8 mouse cellular contexts compared by ENCODE assay signal in genomic region chr1:179546551-179546917, GRCm38 (mm10). TPM values are rescaled to one million over a fixed set of nuclear protein-coding genes. Genes with fewer than 3 reads are reported as not detected.
DNase-seq lines count a peak whose midpoint lies in the region; ATAC-seq lines count a peak whose summit lies in the region.

No protein-coding gene starts in this region.

- peaks cover 28% of the 10 kb centered on the region for H3K4me1 ChIP-seq in kidney, embryonic 15.5 days
- H3K4me1 ChIP-seq in forebrain, embryonic 16.5 days (replicated peaks; ENCODE audit: control insufficient read depth, insufficient read depth, low read length), result peaks cover 32% of the 10 kb centered on the region

- no peaks in the 10 kb centered on the region for H3K9me3 ChIP-seq in kidney, embryonic 15.5 days (replicated peaks)
- no peaks in the 10 kb centered on the region for H3K9me3 ChIP-seq in forebrain, embryonic 16.5 days (ENCODE audit: control insufficient read depth, low read length)

- peaks cover 6% of the 10 kb centered on the region; the same call in 1 of the 2 replicates for H3K36me3 ChIP-seq in kidney, embryonic 15.5 days
- H3K36me3 ChIP-seq in forebrain, embryonic 16.5 days (ENCODE audit: control insufficient read depth, insufficient read depth), result no peaks in the 10 kb centered on the region; the same call in 1 of the 2 replicates

- H3K27me3 ChIP-seq in kidney, embryonic 15.5 days, result no peaks in the 10 kb centered on the region
- no peaks in the 10 kb centered on the region for H3K27me3 ChIP-seq in forebrain, embryonic 16.5 days (replicated peaks; ENCODE audit: control insufficient read depth, insufficient read depth, low read length)

- ATAC-seq in kidney, embryonic 15.5 days (replicated peaks; ENCODE audit: low FRiP score), result peak; percentile 89
- peak; percentile 52 for ATAC-seq in activated CD4-positive, CD25-positive, alpha-beta regulatory T cell, adult 4 months
- ATAC-seq in forebrain, embryonic 16.5 days, result peak; percentile 85
- peak; percentile 38 for ATAC-seq in megakaryocyte, adult 5-6 weeks (ENCODE audit: poor library complexity, severe bottlenecking)

- H3K9ac ChIP-seq in kidney, embryonic 15.5 days, result peak overlapping the region; percentile 73
- peak overlapping the region; percentile 85 for H3K9ac ChIP-seq in forebrain, embryonic 16.5 days (replicated peaks; ENCODE audit: low read depth, low read length)

- H3K27ac ChIP-seq in kidney, embryonic 15.5 days, result peak overlapping the region; percentile 95
- H3K27ac ChIP-seq in forebrain, embryonic 16.5 days (ENCODE audit: low read length), result peak overlapping the region; percentile 98

- no peak for DNase-seq in kidney, adult 8-10 months
- no peak for DNase-seq in urinary bladder, postnatal 36 days (ENCODE audit: low spot score in 2 of 2)
- no peak for DNase-seq in frontal cortex, postnatal 25 days (ENCODE audit: low spot score in 2 of 2)
- DNase-seq in adrenal gland, adult 8-10 months, result no peak

- H3K4me3 ChIP-seq in kidney, embryonic 15.5 days (replicated peaks), result peak overlapping the region; percentile 86
- H3K4me3 ChIP-seq in forebrain, embryonic 16.5 days (replicated peaks; ENCODE audit: low read length), result peak overlapping the region; percentile 91

- WGBS in kidney, embryonic 15.5 days, result under 1% methylated on average over 44 of the region's 44 CpGs
- WGBS in forebrain, embryonic 16.5 days, result 0% methylated on average over 39 of the region's 44 CpGs

- peak overlapping the region; percentile 76 for H3K4me2 ChIP-seq in kidney, embryonic 15.5 days
- H3K4me2 ChIP-seq in forebrain, embryonic 16.5 days (ENCODE audit: low read length), result peak overlapping the region; percentile 74

RNA-seq across cellular contexts. Expression of gene Cnst, which starts 0.4 kb away (rescaled TPM):
- polyA plus RNA-seq in kidney, embryonic 15.5 days (2015; fragmentation: Nextera tagmentation; extraction: Ambion mirVana), result 13.8 and 15.1 TPM in 2 replicates
- polyA plus RNA-seq in activated CD4-positive, CD25-positive, alpha-beta regulatory T cell, adult 4 months (2017; shearing (Covaris generic)), result 10 to 100 TPM; 12.3 to 12.5 TPM
- 32.4 and 34.0 TPM in 2 replicates for polyA plus RNA-seq in forebrain, embryonic 16.5 days (2015; fragmentation: Nextera tagmentation; extraction: Ambion mirVana)
- total RNA-seq in megakaryocyte, adult 5-6 weeks (2015), result 13.5 and 14.7 TPM in 2 replicates
- 22.6 and 23.8 TPM in 2 replicates for total RNA-seq in megakaryocyte, adult 5-6 weeks (2017)
- total RNA-seq in adrenal gland, adult 8-10 months (2022), result 10 to 100 TPM; 18.4 to 30.6 (median 23.5) TPM

RNA-seq across cellular contexts. Expression of gene Tfb2m, which starts 0.5 kb away (rescaled TPM):
- 29.2 and 33.6 TPM in 2 replicates for polyA plus RNA-seq in kidney, embryonic 15.5 days (2015; fragmentation: Nextera tagmentation; extraction: Ambion mirVana)
- 10 to 100 TPM; 20.1 to 27.1 TPM for polyA plus RNA-seq in activated CD4-positive, CD25-positive, alpha-beta regulatory T cell, adult 4 months (2017; shearing (Covaris generic))
- polyA plus RNA-seq in forebrain, embryonic 16.5 days (2015; fragmentation: Nextera tagmentation; extraction: Ambion mirVana), result 45.5 and 52.0 TPM in 2 replicates
- 19.9 and 25.2 TPM in 2 replicates for total RNA-seq in megakaryocyte, adult 5-6 weeks (2015)
- 19.6 and 33.1 TPM in 2 replicates for total RNA-seq in megakaryocyte, adult 5-6 weeks (2017)
- 10 to 100 TPM; 34.7 to 47.0 (median 41.0) TPM for total RNA-seq in adrenal gland, adult 8-10 months (2022)

RNA-seq across cellular contexts. Expression of gene Smyd3, which starts 28.7 kb away (rescaled TPM):
- 19.3 and 21.8 TPM in 2 replicates for polyA plus RNA-seq in kidney, embryonic 15.5 days (2015; fragmentation: Nextera tagmentation; extraction: Ambion mirVana)
- 10 to 100 TPM; 24.6 to 32.6 TPM for polyA plus RNA-seq in activated CD4-positive, CD25-positive, alpha-beta regulatory T cell, adult 4 months (2017; shearing (Covaris generic))
- polyA plus RNA-seq in forebrain, embryonic 16.5 days (2015; fragmentation: Nextera tagmentation; extraction: Ambion mirVana), result 29.3 and 29.4 TPM in 2 replicates
- total RNA-seq in megakaryocyte, adult 5-6 weeks (2015), result 7.9 and 13.7 TPM in 2 replicates
- total RNA-seq in megakaryocyte, adult 5-6 weeks (2017), result 11.4 and 14.8 TPM in 2 replicates
- 10 to 100 TPM in 3 of 4 experiments, 1 to 10 TPM in 1; 6.9 to 17.0 (median 12.2) TPM for total RNA-seq in adrenal gland, adult 8-10 months (2022)

Comparison
In these comparisons a context has a peak if more than half of its experiments do, and no peak if none do; other contexts are left out.
1. ATAC-seq: peak in every context shown above with its lines; median percentile 89 in kidney, embryonic 15.5 days; 85 in forebrain, embryonic 16.5 days; 52 in activated CD4-positive, CD25-positive, alpha-beta regulatory T cell, adult 4 months; 38 in megakaryocyte, adult 5-6 weeks.